Mouse (Mus musculus) heart, embryonic 16.5 days (tissue): ENCODE data around the gene Slc2a4. TPM values are rescaled to one million over a fixed set of nuclear protein-coding genes. Genes with fewer than 3 reads are reported as not detected.
A peak's percentile ranks its signal among the peaks of the same experiment; 100 is the strongest.

ENCODE experiments used
- ATAC-seq: fragments of 200-750 bp; cut with Nextera tagmentation; replicated peaks from 2 replicates; pipeline ENCODE4 v1.8.0; 2017; ENCODE audit warnings: moderate number of reproducible peaks; ENCODE audit not compliant: insufficient read depth, low FRiP score; ENCODE audit errors: extremely low read depth
- H3K27ac ChIP-seq: fragments of 300-500 bp; sonication (generic); 2 replicates; pipeline ENCODE4 v1.5.1; 2014; ENCODE audit warnings: mild to moderate bottlenecking, low read length, control low read depth, moderate library complexity
- H3K27me3 ChIP-seq: fragments of 300-500 bp; sonication (generic); 2 replicates; pipeline ENCODE4 v1.6.1; 2014; ENCODE audit warnings: low read length, mixed read lengths; ENCODE audit not compliant: control insufficient read depth, insufficient read depth
- H3K36me3 ChIP-seq: fragments of 300-500 bp; sonication (generic); 2 replicates; pipeline ENCODE4 v1.6.1; 2014; ENCODE audit not compliant: control insufficient read depth, insufficient read depth
- H3K4me1 ChIP-seq: fragments of 300-500 bp; sonication (generic); 2 replicates; pipeline ENCODE4 v1.6.1; 2014; ENCODE audit warnings: low read length, mixed read lengths; ENCODE audit not compliant: control insufficient read depth, insufficient read depth
- H3K4me2 ChIP-seq: fragments of 300-500 bp; sonication (generic); 2 replicates; pipeline ENCODE4 v1.6.1; 2014; ENCODE audit warnings: low read depth, mild to moderate bottlenecking, control low read depth, low read length
- H3K4me3 ChIP-seq: fragments of 300-500 bp; sonication (generic); 2 replicates; pipeline ENCODE4 v1.5.1; 2014; ENCODE audit warnings: mild to moderate bottlenecking, control low read depth, low read length
- H3K9ac ChIP-seq: fragments of 300-500 bp; sonication (generic); 2 replicates; pipeline ENCODE4 v1.6.1; 2014; ENCODE audit warnings: low read length, control low read depth
- H3K9me3 ChIP-seq: fragments of 300-500 bp; sonication (generic); replicated peaks from 2 replicates; pipeline ENCODE4 v1.6.1; 2016; ENCODE audit warnings: low read length; ENCODE audit not compliant: control insufficient read depth
- WGBS: fragments of 180-500 bp; shearing (Covaris S2); extraction: QIAGEN DNeasy Blood & Tissue Kit; methylation state at CpG from one replicate; pipeline ENCODE4 v1.1.7; 2014; 5-methylcytosine and 5-hydroxymethylcytosine counted together
- polyA plus RNA-seq: library from polyadenylated mRNA; unstranded; fragments of >200 nt; fragmentation: Nextera tagmentation; extraction: Ambion mirVana; gene quantifications from 2 replicates; pipeline ENCODE4 v1.2.1, GENCODE M21; 2015

The Slc2a4 gene
- polyA plus RNA-seq, 1 experiment from 2014 or later, result 58.4 TPM

- peaks cover 47% of the 10 kb centered on the region for H3K36me3 ChIP-seq
Observed at GRCm38 (mm10) chr11:69990850-69991691, 43.1 kb upstream of the Slc2a4 start, which contains the start of gene Gabarap. TSS of gene Gabarap (plus strand) at chr11:69991143.

GRCm38 (mm10) chr11:69989949-69990348 is 42.0 kb upstream of the Slc2a4 start:
- 83% methylated on average over 8 of the region's 8 CpGs for WGBS
- peaks cover 17% of the 10 kb centered on the region for H3K4me1 ChIP-seq
- H3K4me2 ChIP-seq, result no peak overlapping the region
- no peak overlapping the region for H3K4me3 ChIP-seq
- no peaks in the 10 kb centered on the region for H3K27me3 ChIP-seq
- H3K9me3 ChIP-seq, result no peaks in the 10 kb centered on the region
- H3K36me3 ChIP-seq, result peaks cover 53% of the 10 kb centered on the region
- peak overlapping the region; percentile 99 for H3K27ac ChIP-seq
- no peak overlapping the region for H3K9ac ChIP-seq
- no peak for ATAC-seq

More at GRCm38 (mm10) chr11:69990850-69991691, 43.1 kb upstream of the Slc2a4 start, which contains the start of gene Gabarap:
- ATAC-seq, result peak; percentile 70
- Histone ChIP-seq H3K27ac (peak within 1 kb of the TSS; percentile 99), H3K4me3 (peak within 1 kb of the TSS; percentile 96), H3K4me2 (peak within 1 kb of the TSS; percentile 93), H3K9me3 (no peaks in the 10 kb centered on the region), H3K9ac (peak within 1 kb of the TSS; percentile 96), H3K4me1 (peaks cover 19% of the 10 kb centered on the region), H3K27me3 (no peaks in the 10 kb centered on the region)
- WGBS, result under 1% methylated on average over 40 of the region's 40 CpGs

GRCm38 (mm10) chr11:69984431-69984830 is 36.4 kb upstream of the Slc2a4 start:
- Histone ChIP-seq H3K9me3 (no peaks in the 10 kb centered on the region), H3K4me1 (peaks cover 25% of the 10 kb centered on the region), H3K9ac (no peak overlapping the region), H3K36me3 (peaks cover 43% of the 10 kb centered on the region), H3K27me3 (no peaks in the 10 kb centered on the region), H3K27ac (no peak overlapping the region), H3K4me3 (no peak overlapping the region), H3K4me2 (no peak overlapping the region)
- 89% methylated on average over 8 of the region's 8 CpGs for WGBS
- ATAC-seq, result no peak

DNA sequence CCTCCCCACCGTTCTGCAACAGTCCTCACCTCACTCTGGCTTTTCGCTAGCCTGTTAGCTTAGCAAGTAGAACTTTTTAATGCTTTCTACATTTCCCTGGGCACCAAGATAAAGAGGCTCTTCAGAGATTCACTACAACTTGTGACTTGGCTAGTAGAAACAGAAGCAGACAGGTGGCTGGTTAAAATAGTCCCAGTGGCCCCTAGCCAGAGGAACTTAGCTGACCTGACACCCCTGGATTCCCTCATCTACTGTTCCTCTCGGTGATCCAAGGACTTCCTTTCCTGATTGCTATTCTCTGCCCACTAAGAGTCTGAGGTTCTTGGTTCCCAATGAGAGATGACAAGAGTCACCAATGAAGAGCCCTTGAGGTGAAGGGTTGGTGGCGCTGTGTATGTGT is 35.4 kb upstream of the Slc2a4 start:
- H3K36me3 ChIP-seq, result peaks cover 37% of the 10 kb centered on the region
- peaks cover 28% of the 10 kb centered on the region for H3K4me1 ChIP-seq
- peak overlapping the region; percentile 100 for H3K27ac ChIP-seq
- H3K9me3 ChIP-seq, result no peaks in the 10 kb centered on the region
- peak overlapping the region; percentile 98 for H3K4me3 ChIP-seq
- no peak for ATAC-seq
- no peaks in the 10 kb centered on the region for H3K27me3 ChIP-seq
- 81% methylated on average over 4 of the region's 4 CpGs for WGBS
- H3K9ac ChIP-seq, result peak overlapping the region; percentile 95
- H3K4me2 ChIP-seq, result peak overlapping the region; percentile 89

- Histone ChIP-seq H3K4me2 (peak overlapping the region; percentile 89), H3K9me3 (no peaks in the 10 kb centered on the region), H3K36me3 (peaks cover 37% of the 10 kb centered on the region), H3K4me1 (peaks cover 28% of the 10 kb centered on the region), H3K9ac (peak overlapping the region; percentile 95), H3K4me3 (peak overlapping the region; percentile 98), H3K27me3 (no peaks in the 10 kb centered on the region), H3K27ac (peak overlapping the region; percentile 100)
- 13% methylated on average over 5 of the region's 5 CpGs for WGBS
- ATAC-seq, result no peak
Observed at GRCm38 (mm10) chr11:69982877-69983276, 34.9 kb upstream of the Slc2a4 start.

DNA sequence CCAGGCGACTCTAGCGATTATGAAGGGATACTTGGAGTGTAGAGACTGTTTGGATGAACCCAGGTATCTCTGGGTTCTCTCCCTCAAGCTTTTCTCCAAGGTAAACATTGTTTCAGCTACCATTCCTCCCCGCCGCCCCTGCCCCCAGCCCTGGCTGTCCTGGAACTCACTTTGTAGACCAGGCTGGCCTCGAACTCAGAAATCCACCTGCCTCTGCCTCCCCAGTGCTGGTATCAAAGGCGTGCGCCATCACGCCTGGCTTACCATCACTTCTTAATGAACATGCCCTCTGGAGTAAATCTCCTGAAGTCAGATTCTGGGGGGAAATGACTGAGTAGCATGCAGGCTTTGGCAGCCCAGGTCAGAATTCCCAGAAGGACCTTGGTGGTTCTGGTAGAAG is 34.2 kb upstream of the Slc2a4 start, which contains the start of gene Elp5:
TSS of gene Elp5 (minus strand) at position 293 of the 400 bp plus-strand sequence.
- Histone ChIP-seq H3K36me3 (peaks cover 31% of the 10 kb centered on the region), H3K27ac (peak within 1 kb of the TSS; percentile 100), H3K9ac (peak within 1 kb of the TSS; percentile 95), H3K4me2 (peak within 1 kb of the TSS; percentile 89), H3K27me3 (no peaks in the 10 kb centered on the region), H3K4me3 (peak within 1 kb of the TSS; percentile 98), H3K9me3 (no peaks in the 10 kb centered on the region), H3K4me1 (peaks cover 28% of the 10 kb centered on the region)
- no peak for ATAC-seq
- 45% methylated on average over 8 of the region's 8 CpGs for WGBS

- Histone ChIP-seq H3K4me1 (peaks cover 28% of the 10 kb centered on the region), H3K4me2 (peak within 1 kb of the TSS; percentile 89), H3K9ac (peak within 1 kb of the TSS; percentile 95), H3K27me3 (no peaks in the 10 kb centered on the region), H3K36me3 (peaks cover 27% of the 10 kb centered on the region), H3K4me3 (peak within 1 kb of the TSS; percentile 98), H3K27ac (peak within 1 kb of the TSS; percentile 100), H3K9me3 (no peaks in the 10 kb centered on the region)
- WGBS, result under 1% methylated on average over 39 of the region's 43 CpGs
- ATAC-seq, result no peak
Observed at GRCm38 (mm10) chr11:69981141-69981762, 33.3 kb upstream of the Slc2a4 start, which contains the start of gene Ctdnep1. TSS of gene Ctdnep1 (plus strand) at chr11:69981156.

GRCm38 (mm10) chr11:69980196-69981140 is 32.5 kb upstream of the Slc2a4 start:
- H3K9ac ChIP-seq, result peak overlapping the region; percentile 95
- H3K4me3 ChIP-seq, result peak overlapping the region; percentile 98
- ATAC-seq, result peak; percentile 95
- H3K27ac ChIP-seq, result peak overlapping the region; percentile 100
- H3K36me3 ChIP-seq, result peaks cover 24% of the 10 kb centered on the region
- H3K4me1 ChIP-seq, result peaks cover 28% of the 10 kb centered on the region
- H3K27me3 ChIP-seq, result no peaks in the 10 kb centered on the region
- under 1% methylated on average over 41 of the region's 60 CpGs for WGBS
- peak overlapping the region; percentile 89 for H3K4me2 ChIP-seq
- no peaks in the 10 kb centered on the region for H3K9me3 ChIP-seq
